Mouse (Mus musculus) stomach, embryonic 14.5 days (tissue): ENCODE data around the gene Il9r. TPM values are rescaled to one million over a fixed set of nuclear protein-coding genes. Genes with fewer than 3 reads are reported as not detected.

Source experiments
- ATAC-seq: fragments of 200-750 bp; cut with Nextera tagmentation; 2 replicates; pipeline ENCODE4 v1.8.0; 2017; ENCODE audit warnings: low read depth, moderate TSS enrichment; ENCODE audit not compliant: insufficient number of reproducible peaks, insufficient read depth, low FRiP score
- H3K27ac ChIP-seq: fragments of 300-500 bp; sonication (generic); 2 replicates; pipeline ENCODE4 v1.5.1; 2014; ENCODE audit warnings: mild to moderate bottlenecking, low read length, moderate library complexity, mixed read lengths
- H3K27me3 ChIP-seq: fragments of 300-500 bp; sonication (generic); 2 replicates; pipeline ENCODE4 v1.6.1; 2014; ENCODE audit warnings: low read length, control low read depth, mixed read lengths; ENCODE audit not compliant: control insufficient read depth, insufficient read depth
- H3K36me3 ChIP-seq: fragments of 300-500 bp; sonication (generic); 2 replicates; pipeline ENCODE4 v1.6.1; 2014; ENCODE audit warnings: mild to moderate bottlenecking, control low read depth, low read length, moderate library complexity, mixed read lengths; ENCODE audit not compliant: control insufficient read depth, insufficient read depth
- H3K4me1 ChIP-seq: fragments of 300-500 bp; sonication (generic); 2 replicates; pipeline ENCODE4 v1.6.1; 2014; ENCODE audit warnings: low read length, control low read depth, mixed read lengths; ENCODE audit not compliant: control insufficient read depth, insufficient read depth
- H3K4me2 ChIP-seq: fragments of 300-500 bp; sonication (generic); replicated peaks from 2 replicates; pipeline ENCODE4 v1.6.1; 2014; ENCODE audit warnings: low read depth, low read length, control low read depth
- H3K4me3 ChIP-seq: fragments of 300-500 bp; sonication (generic); 2 replicates; pipeline ENCODE4 v1.5.1; 2014; ENCODE audit warnings: low read depth, low read length, control low read depth
- H3K9ac ChIP-seq: fragments of 300-500 bp; sonication (generic); replicated peaks from 2 replicates; pipeline ENCODE4 v1.6.1; 2014; ENCODE audit warnings: low read depth, mild to moderate bottlenecking, control low read depth, low read length, moderate library complexity, mixed read lengths
- H3K9me3 ChIP-seq: fragments of 300-500 bp; sonication (generic); 2 replicates; pipeline ENCODE4 v1.6.1; 2016; ENCODE audit warnings: low read depth, low read length, control low read depth; ENCODE audit not compliant: control insufficient read depth
- WGBS: fragments of 180-500 bp; shearing (Covaris S2); extraction: QIAGEN DNeasy Blood & Tissue Kit; methylation state at CpG from one replicate; pipeline ENCODE4 v1.1.7; 2014; 5-methylcytosine and 5-hydroxymethylcytosine counted together
- polyA plus RNA-seq: library from polyadenylated mRNA; unstranded; fragments of >200 nt; fragmentation: Nextera tagmentation; extraction: Ambion mirVana; gene quantifications from 2 replicates; pipeline ENCODE4 v1.2.1, GENCODE M21; 2014

The Il9r gene
- polyA plus RNA-seq, 1 experiment from 2014 or later = 0.06 TPM

DNA sequence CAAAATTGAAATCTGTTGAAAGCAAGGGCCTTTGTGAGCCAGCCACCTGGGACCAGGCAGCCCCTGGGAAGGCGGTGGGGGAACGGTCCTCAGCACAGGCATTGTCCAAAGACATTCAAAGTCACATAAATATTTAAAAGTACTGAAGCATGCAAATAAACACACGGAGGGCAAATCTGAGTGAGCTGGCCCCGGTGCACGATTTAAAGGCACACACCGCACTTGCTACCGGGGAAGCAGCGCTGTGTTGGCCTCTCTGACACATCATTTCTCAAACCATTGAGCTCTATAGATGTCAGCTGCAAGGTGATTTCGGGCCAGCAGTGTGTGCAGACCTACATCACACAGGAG lies 61.5 kb downstream of the Il9r start:
- peak; percentile 59 for ATAC-seq
- H3K27me3 ChIP-seq = no peaks in the 10 kb centered on the region
- H3K9ac ChIP-seq = no peak overlapping the region
- H3K4me1 ChIP-seq = peaks cover 8% of the 10 kb centered on the region; the same call in 1 of the 2 replicates
- H3K9me3 ChIP-seq = no peaks in the 10 kb centered on the region
- peak overlapping the region; percentile 28 for H3K4me2 ChIP-seq
- no peak overlapping the region for H3K4me3 ChIP-seq
- no peaks in the 10 kb centered on the region for H3K36me3 ChIP-seq
- 12% methylated on average over 9 of the region's 9 CpGs for WGBS
- peak overlapping the region; percentile 61 for H3K27ac ChIP-seq

DNA sequence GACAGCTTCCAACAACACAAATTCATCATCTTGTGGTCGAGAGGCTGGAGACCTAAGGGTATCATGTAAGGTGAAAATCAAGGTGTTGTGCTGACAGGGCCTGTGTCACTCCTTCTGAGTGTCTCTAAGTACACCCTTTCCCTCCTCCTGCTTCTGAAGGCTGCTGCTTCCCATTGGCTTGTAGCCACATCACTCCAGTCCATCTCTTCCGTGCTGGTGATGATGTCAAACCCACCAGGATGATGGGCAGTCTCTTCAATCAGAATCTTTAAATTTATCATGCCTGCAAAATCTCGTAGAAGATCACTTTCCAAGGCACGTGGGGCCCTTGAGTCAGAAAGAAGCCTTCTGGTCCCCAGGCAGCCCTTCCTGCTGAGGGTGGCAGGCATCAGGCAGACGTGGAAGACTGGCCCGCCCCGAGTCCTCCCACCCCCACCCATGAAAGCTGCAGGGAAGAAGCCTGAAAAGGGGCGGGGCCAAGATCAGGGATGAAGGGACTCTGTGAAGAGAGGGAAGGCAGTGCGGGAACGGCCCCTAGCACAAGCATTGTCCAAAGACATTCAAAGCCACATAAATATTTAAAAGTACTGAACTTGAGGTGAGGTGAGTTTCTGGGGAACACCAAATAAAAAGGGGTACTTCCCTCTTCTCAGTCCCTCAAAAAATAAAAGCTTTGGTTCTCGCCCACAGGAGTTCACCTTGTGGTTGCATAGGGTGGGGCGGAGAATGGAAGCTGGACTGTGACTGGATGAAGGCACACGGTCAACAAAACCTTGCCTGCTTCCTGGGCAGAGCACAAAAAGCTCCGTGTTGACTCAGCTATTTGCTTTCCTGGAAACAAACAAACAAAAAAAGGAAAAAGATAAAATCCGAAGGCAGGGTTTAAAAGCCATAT lies 62.1 kb downstream of the Il9r start:
- H3K27me3 ChIP-seq = no peaks in the 10 kb centered on the region
- no peak overlapping the region for H3K4me3 ChIP-seq
- peak; percentile 88 for ATAC-seq
- no peak overlapping the region for H3K9ac ChIP-seq
- no peaks in the 10 kb centered on the region for H3K9me3 ChIP-seq
- no peaks in the 10 kb centered on the region for H3K36me3 ChIP-seq
- 26% methylated on average over 15 of the region's 15 CpGs for WGBS
- peaks cover 8% of the 10 kb centered on the region; the same call in 1 of the 2 replicates for H3K4me1 ChIP-seq
- H3K4me2 ChIP-seq = peak overlapping the region; percentile 28
- peak overlapping the region; percentile 61 for H3K27ac ChIP-seq

Other genes with a start within 250 kb of the Il9r start
- 0.12 and 0.17 TPM in 2 replicates for gene 4930524B15Rik, start 234.7 kb downstream of the Il9r start, polyA plus RNA-seq
- gene Nsg2, start 199.8 kb downstream of the Il9r start, polyA plus RNA-seq = 2.6 and 2.7 TPM in 2 replicates
- gene Snrnp25, start 5.1 kb upstream of the Il9r start, polyA plus RNA-seq = 52.9 and 60.4 TPM in 2 replicates
- 46.1 and 46.5 TPM in 2 replicates for gene Rhbdf1, start 22.0 kb upstream of the Il9r start, polyA plus RNA-seq
- 37.9 and 38.4 TPM in 2 replicates for gene Mpg, start 26.2 kb upstream of the Il9r start, polyA plus RNA-seq
- gene Nprl3, start 67.4 kb upstream of the Il9r start, polyA plus RNA-seq = 38.8 and 41.0 TPM in 2 replicates
- gene Hba-x, start 76.1 kb upstream of the Il9r start, polyA plus RNA-seq = 93.0 and 133 TPM in 2 replicates
- 2,281 and 2,565 TPM in 2 replicates for gene Hba-a1, start 83.2 kb upstream of the Il9r start, polyA plus RNA-seq
- 0.71 TPM in 1 of 2 replicates, not detected in the other for gene Hbq1b, start 86.7 kb upstream of the Il9r start, polyA plus RNA-seq
- 6,035 and 6,415 TPM in 2 replicates for gene Hba-a2, start 96.2 kb upstream of the Il9r start, polyA plus RNA-seq
- 1.0 TPM in 1 of 2 replicates, not detected in the other for gene Hbq1a, start 99.8 kb upstream of the Il9r start, polyA plus RNA-seq
- gene Sh3pxd2b, start 147.5 kb upstream of the Il9r start, polyA plus RNA-seq = 31.7 and 34.6 TPM in 2 replicates